Mouse (Mus musculus) right cerebral cortex, postnatal 36 days (tissue): Measurements from ENCODE around the gene Ddr2.

Experiments used
- DNase-seq, 2 experiments: peaks; one replicate each; pipeline ENCODE4 v3.0.0; 2022; ENCODE audit warnings: low spot score in 2 of 2, mixed read lengths in 1 of 2

Gene Ddr2

DNA sequence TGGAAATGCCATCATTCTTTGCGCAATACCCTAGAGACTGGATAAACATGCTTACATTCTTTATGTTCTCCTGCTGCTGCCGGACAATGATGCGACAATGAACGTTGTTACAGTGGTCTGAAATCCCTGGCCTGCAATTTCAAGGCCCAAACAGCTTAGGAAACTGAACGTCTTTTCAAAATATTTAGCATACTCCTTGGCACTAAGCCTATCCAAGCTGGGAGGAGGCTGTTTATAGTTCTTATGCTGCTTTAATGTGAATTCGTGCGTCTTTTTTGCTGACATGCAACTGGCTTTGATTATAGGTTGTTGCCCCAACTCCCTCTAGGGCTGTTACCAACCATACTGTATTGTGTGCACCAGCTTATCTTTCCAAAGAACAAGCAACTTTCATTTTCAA lies 161.7 kb downstream of the Ddr2 start:
- DNase-seq = no peak

- no peak for DNase-seq
These were observed 162.3 kb downstream of the Ddr2 start for GRCm38 (mm10) chr1:169948280-169948679.

- DNase-seq = no peak
These were observed 162.9 kb downstream of the Ddr2 start for GRCm38 (mm10) chr1:169947654-169948053.

DNA sequence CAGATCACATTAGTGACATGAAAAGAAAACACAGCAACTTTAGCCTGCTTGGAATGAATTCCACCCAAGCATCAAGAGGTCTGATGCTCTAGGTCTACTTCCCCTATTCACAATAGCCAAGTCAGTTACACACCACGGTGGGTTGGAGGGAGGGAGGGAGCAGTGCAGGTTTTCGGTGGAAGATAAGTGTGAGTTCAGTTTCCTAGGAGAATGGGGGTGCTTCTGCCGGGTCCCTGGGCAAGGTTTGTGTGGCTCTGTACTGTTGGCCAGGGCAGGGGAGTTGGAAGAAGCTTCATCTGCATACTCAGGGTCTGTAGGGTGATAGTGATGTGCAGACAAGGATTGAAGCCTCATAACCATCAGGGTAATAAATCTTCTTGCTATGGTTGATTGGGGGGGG lies 164.6 kb downstream of the Ddr2 start:
- DNase-seq = no peak

DNA sequence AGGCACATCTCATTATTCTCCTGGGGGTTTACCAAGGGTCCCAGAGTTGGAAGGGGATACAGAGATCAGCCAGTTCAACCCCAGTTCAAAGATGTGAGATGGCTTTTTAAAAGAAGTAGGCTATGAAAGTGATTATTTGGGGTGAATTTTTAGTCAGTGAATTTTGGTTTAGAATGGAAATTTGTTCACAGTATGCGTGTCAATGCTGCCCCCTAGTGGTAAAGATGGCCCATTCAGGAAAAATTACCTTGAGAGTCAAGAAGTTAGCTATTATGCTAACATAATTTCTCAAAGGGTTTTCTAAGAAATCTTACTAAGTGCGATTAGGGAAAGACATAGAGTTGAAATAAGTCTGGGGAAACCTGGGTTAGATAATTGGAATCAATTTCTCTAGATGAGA lies 171.2 kb downstream of the Ddr2 start:
- no peak for DNase-seq

DNA sequence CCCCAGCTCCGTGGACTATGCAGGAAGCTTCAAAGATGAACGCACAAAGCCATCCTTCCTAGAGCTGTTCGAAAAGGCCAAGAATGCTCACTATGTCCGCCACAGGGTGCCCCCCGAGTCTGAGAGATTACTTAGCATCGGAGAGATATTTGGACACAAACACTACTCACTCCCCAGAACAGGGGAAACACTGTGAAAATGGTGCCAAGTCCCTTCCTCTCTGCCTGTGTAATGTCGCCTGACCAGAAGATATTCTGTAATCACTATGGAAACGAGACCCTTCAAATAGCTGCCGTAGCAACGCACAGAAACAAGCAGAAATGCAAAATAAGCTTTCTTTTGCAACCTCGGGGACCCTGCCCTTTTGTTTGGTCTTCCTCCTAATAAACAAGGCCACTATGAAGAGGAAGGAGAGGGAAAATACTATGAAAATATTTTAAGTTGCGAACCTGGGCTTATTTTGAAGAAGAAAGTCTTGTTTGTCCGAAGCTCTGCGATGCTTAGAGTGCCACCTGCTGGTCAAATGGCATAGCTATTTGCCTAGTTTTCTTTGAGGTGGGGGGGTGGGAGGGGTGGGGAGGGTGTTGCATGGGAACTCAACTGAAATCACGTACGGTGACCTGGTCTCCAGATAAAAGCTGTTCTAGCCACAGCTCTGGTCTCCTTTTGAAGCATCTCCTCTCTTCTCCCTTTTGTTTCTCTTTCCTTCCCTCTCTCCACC lies 176.4 kb downstream of the Ddr2 start:
- no peak for DNase-seq

DNA sequence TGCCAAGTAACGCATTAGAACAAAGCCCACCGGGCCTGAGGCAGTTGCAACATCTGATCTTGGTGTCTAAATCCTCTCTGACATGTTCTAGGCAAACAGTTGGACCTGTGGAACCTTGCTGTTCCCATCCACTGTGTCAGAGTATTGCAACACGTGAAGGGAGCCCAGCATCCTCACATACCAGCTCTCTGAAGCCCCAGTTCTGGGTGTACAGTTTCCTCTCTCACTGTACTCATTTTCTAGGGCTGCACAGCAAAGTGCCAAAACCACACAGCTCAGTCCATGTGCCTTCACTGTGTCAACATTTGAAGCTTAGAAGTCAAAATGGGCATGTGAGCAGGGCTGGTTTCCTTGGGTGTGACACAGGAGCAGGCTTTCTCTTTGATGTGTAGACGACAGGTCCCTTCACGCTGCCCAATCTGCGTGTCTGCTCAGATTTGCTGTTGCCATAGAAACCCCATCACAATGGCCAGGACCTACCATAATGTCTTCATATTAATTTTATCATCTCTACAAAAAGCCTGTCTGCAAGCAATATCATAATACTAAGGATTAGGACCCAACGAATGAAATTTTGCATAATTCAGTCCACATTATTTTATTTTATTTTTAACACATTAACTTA lies 178.3 kb downstream of the Ddr2 start:
- no peak for DNase-seq

- no peak for DNase-seq
These were observed 178.9 kb downstream of the Ddr2 start for GRCm38 (mm10) chr1:169931698-169932097.

GRCm38 (mm10) chr1:169928454-169928971 lies 182.0 kb downstream of the Ddr2 start, which contains the start of gene Ccdc190:
Gene Ccdc190, plus strand, starts transcription at chr1:169928648.
- DNase-seq = no peak

DNA sequence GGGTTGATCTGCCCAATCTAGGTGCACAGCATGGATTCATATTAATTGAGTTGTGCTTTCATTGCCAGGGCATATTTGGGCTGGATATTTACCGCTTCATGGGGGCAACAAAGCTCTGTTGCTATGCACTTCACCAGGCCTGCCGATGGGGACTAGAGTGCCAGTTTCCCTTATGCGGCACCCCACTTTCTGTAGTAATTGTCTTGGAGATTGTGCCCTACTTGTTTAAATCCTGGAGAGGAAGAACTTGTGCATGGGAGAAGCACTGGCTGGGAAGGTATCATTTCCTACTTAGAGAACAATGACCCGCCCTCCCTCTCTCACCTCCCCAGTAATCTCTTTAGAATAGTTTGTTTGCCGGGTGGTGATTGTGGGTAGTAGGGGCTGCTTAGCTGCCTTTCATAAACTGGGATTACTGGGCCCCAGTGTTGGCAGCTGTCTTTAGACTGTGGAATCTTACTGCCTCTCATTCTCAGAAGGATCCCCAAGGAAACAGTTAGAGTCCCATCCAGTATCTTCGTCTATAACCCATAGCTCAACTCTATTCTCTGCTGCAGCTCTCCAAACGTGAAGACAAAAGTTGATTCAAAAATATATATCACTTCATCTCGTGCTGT lies 182.7 kb downstream of the Ddr2 start:
- no peak for DNase-seq

DNA sequence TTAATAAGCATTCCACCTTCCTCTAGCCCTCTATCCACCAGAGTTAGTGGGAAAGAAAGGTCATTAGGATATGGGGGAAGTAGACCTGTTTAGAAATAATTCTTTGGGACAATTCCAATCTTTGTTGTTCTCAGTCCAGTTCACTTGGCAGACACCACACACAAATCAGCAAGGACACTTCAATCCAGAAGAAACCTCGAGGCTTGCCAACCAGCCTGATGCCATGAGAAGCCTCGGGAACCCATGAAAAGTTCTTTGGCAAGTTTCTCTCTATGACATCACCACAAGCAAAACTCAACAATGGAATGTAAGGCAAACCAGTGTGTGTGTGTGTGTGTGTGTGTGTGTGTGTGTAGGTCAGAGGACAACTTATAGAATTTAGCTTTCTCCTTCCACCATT lies 186.0 kb downstream of the Ddr2 start:
- no peak for DNase-seq
